13 mouse cellular contexts compared by ENCODE assay signal in the genomic region with DNA sequence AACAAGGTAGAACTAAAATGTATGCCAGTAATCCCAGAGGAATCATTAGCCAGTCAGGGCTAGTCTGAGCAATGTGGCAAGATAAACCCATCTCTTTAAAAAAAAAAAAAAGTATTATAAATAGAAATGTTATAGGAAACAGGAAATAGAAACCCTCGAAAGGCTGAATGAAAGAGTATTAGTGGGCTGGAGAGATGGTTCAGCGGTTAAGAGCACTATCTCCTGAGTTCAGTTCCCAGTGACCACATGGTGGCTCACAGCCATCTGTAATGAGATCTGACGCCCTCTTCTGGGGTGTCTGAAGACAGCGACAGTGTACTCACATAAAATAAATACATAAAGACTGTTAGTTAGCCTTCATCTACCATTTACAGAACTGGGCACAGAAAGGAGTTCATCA. TPM values are rescaled to one million over a fixed set of nuclear protein-coding genes. Genes with fewer than 3 reads are reported as not detected.
DNase-seq lines count a peak whose midpoint lies in the region; TF ChIP-seq lines count a peak whose summit lies in the region.
"Had no signal": no experiment of that assay in that cellular context is flagged by ENCODE, and none has a peak within 500 bp of the region (broad histone marks: within the 10 kb centered on the region; RNA-seq: fewer than 3 reads in every experiment).

No protein-coding gene starts in this region.

- H3K27me3 ChIP-seq in heart, adult 2 months (ENCODE audit: control insufficient read depth, insufficient read depth, low read length) = no peaks in the 10 kb centered on the region
- no peaks in the 10 kb centered on the region for H3K27me3 ChIP-seq in small intestine, adult 2 months (ENCODE audit: control insufficient read depth, insufficient read depth, low read length)
- H3K27me3 ChIP-seq: limb, embryonic 15.5 days; stomach, embryonic 15.5 days had no signal

- WGBS in heart, adult 2 months = 32% methylated on average over 4 of the region's 4 CpGs
- whole genome bisulfite sequencing in small intestine, adult 2 months = 28% methylated on average over 4 of the region's 4 CpGs

- intact Hi-C loops in heart, adult 2 months (cut with DNase I) = loop anchor here (10.0 kb wide), 1 partner anchor 669 kb away; a partner anchor contains a TSS

- TF ChIP-seq CTCF in heart, adult 2 months (IDR thresholded peaks at IDR 0.05) = peak; percentile 35
- TF ChIP-seq CTCF in small intestine, adult 2 months (IDR thresholded peaks at IDR 0.05; ENCODE audit: extremely low read depth, insufficient read length, insufficient replicate concordance, low read depth, low read length) = peak; percentile 19; the same call in 1 of the 2 replicates

- no peak overlapping the region for H3K4me3 ChIP-seq in heart, adult 2 months
- no peak overlapping the region for H3K4me3 ChIP-seq in small intestine, adult 2 months (ENCODE audit: low read depth, low read length)
- H3K4me3 ChIP-seq: hindbrain, embryonic 10.5 days; limb, embryonic 15.5 days; stomach, embryonic 15.5 days had no signal

- H3K4me1 ChIP-seq in heart, adult 2 months (ENCODE audit: control insufficient read depth, insufficient read depth, low read length) = peaks cover 2% of the 10 kb centered on the region; the same call in 1 of the 2 replicates
- no peaks in the 10 kb centered on the region for H3K4me1 ChIP-seq in small intestine, adult 2 months (ENCODE audit: control insufficient read depth, insufficient read depth, insufficient read length, low read length)
- H3K4me1 ChIP-seq: stomach, embryonic 15.5 days had no signal

- H3K36me3 ChIP-seq in heart, adult 2 months (ENCODE audit: control insufficient read depth, insufficient read depth, low read length) = peaks cover 4% of the 10 kb centered on the region
- H3K36me3 ChIP-seq in small intestine, adult 2 months (ENCODE audit: control insufficient read depth, insufficient read depth, low read length) = peaks cover 26% of the 10 kb centered on the region

- H3K79me2 ChIP-seq in heart, adult 2 months (replicated peaks; ENCODE audit: control insufficient read depth, insufficient read depth, low read length) = no peaks in the 10 kb centered on the region

- no peak overlapping the region for H3K27ac ChIP-seq in heart, adult 2 months
- no peak overlapping the region for H3K27ac ChIP-seq in small intestine, adult 2 months (ENCODE audit: insufficient read depth, low read depth, low read length)
- H3K27ac ChIP-seq: hindbrain, embryonic 10.5 days; limb, embryonic 15.5 days; stomach, embryonic 15.5 days had no signal

- no peak for TF ChIP-seq EP300 in heart, adult 2 months (IDR thresholded peaks at IDR 0.05; ENCODE audit: insufficient read depth, low read depth, low read length)

- no peak for DNase-seq in heart, adult 2 months
- DNase-seq in heart, adult 18-20 months = no peak
- DNase-seq in thymus, postnatal 0 days (ENCODE audit: low spot score) = peak; percentile 13
- DNase-seq in thymus, postnatal 4 days = no peak
- DNase-seq in c-Kit-positive CD71-positive TER-119-positive erythroid progenitor cells, embryonic 14.5 days (ENCODE audit: low spot score) = peak; percentile 18
- DNase-seq in spleen, postnatal 4 days (ENCODE audit: low spot score in 2 of 2) = no peak
- no peak for DNase-seq in right cerebral cortex, adult 18-20 months
- DNase-seq: cerebellum, postnatal 36 days; gastrocnemius, postnatal 10 days had no signal

- TF ChIP-seq POLR2A in heart, adult 2 months (IDR thresholded peaks at IDR 0.05; ENCODE audit: insufficient read depth, low read depth, low read length) = no peak
- TF ChIP-seq POLR2A in small intestine, adult 2 months (IDR thresholded peaks at IDR 0.05; ENCODE audit: low read depth, low read length) = no peak

- no peak overlapping the region for H3K9ac ChIP-seq in heart, adult 2 months (ENCODE audit: low read depth, low read length)
- H3K9ac ChIP-seq: limb, embryonic 15.5 days; stomach, embryonic 15.5 days had no signal

RNA-seq across cellular contexts. Expression of a gene that starts 5.3 kb away (rescaled TPM):
- total RNA-seq in heart, adult 2 months (2021) = 10 to 100 TPM; 51.3 to 85.7 TPM
- polyA plus RNA-seq in heart, adult 2 months (2012; rRNA removed) = 27.8 and 72.8 TPM in 2 replicates
- 10 to 100 TPM; 27.1 to 57.1 TPM for total RNA-seq in heart, adult 18-20 months (2021)
- polyA plus RNA-seq in thymus, postnatal 0 days (2015; fragmentation: Nextera tagmentation; extraction: Ambion mirVana) = 40.0 and 43.4 TPM in 2 replicates
- 1.9 and 3.0 TPM in 2 replicates for polyA plus RNA-seq in small intestine, adult 2 months (2012; rRNA removed)

RNA-seq across cellular contexts. Expression of a gene that starts 29.6 kb away (rescaled TPM):
- total RNA-seq in heart, adult 2 months (2021) = 10 to 100 TPM; 17.8 to 19.6 TPM
- polyA plus RNA-seq in heart, adult 2 months (2012; rRNA removed) = 32.2 and 37.0 TPM in 2 replicates
- 10 to 100 TPM; 20.5 to 22.0 TPM for total RNA-seq in heart, adult 18-20 months (2021)
- polyA plus RNA-seq in thymus, postnatal 0 days (2015; fragmentation: Nextera tagmentation; extraction: Ambion mirVana) = 20.1 and 23.5 TPM in 2 replicates
- polyA plus RNA-seq in small intestine, adult 2 months (2012; rRNA removed) = 57.5 and 97.6 TPM in 2 replicates

Comparison
In these comparisons a context has a peak if more than half of its experiments do, and no peak if none do; other contexts are left out.
1. DNase-seq: peak in thymus, postnatal 0 days (single experiment) and c-Kit-positive CD71-positive TER-119-positive erythroid progenitor cells, embryonic 14.5 days (single experiment); none in heart, adult 2 months (0 of 2), heart, adult 18-20 months (0 of 2), thymus, postnatal 4 days (single experiment), spleen, postnatal 4 days (0 of 2) and right cerebral cortex, adult 18-20 months (single experiment).